Mouse (Mus musculus): Measurements from ENCODE around the gene Mad2l2.
"Not testable (repeated sequence)": the region's sequence is repeated elsewhere in the genome, so short reads cannot be mapped to it uniquely, and the experiment has no call there.

Mad2l2 gene

GRCm38 (mm10) chr4:148169586-148169985 lies 39.4 kb downstream of the Mad2l2 start:
- no peak for DNase-seq (ENCODE audit: low spot score)

- DNase-seq (ENCODE audit: low spot score): peak; percentile 36
These were observed 40.7 kb downstream of the Mad2l2 start for GRCm38 (mm10) chr4:148170842-148171241.

- DNase-seq (ENCODE audit: low spot score): no peak
These were observed 41.1 kb downstream of the Mad2l2 start for GRCm38 (mm10) chr4:148171261-148171660.

GRCm38 (mm10) chr4:148173811-148174494 lies 43.8 kb downstream of the Mad2l2 start:
- DNase-seq (ENCODE audit: low spot score): no peak

- DNase-seq (ENCODE audit: low spot score): no peak
These were observed 44.3 kb downstream of the Mad2l2 start for GRCm38 (mm10) chr4:148174495-148174862.

- DNase-seq (ENCODE audit: low spot score): not testable (repeated sequence)
These were observed 46.4 kb downstream of the Mad2l2 start for GRCm38 (mm10) chr4:148176603-148177002.

- no peak for DNase-seq (ENCODE audit: low spot score)
These were observed 47.5 kb downstream of the Mad2l2 start for GRCm38 (mm10) chr4:148177716-148178115.

- no peak for DNase-seq (ENCODE audit: low spot score)
These were observed 51.3 kb downstream of the Mad2l2 start for GRCm38 (mm10) chr4:148181483-148181882.

- DNase-seq (ENCODE audit: low spot score): no peak
These were observed 52.2 kb downstream of the Mad2l2 start for GRCm38 (mm10) chr4:148182363-148182762.

GRCm38 (mm10) chr4:148184564-148184963 lies 54.4 kb downstream of the Mad2l2 start:
- no peak for DNase-seq (ENCODE audit: low spot score)

- no peak for DNase-seq (ENCODE audit: low spot score)
These were observed 55.6 kb downstream of the Mad2l2 start for GRCm38 (mm10) chr4:148185819-148186218.

- DNase-seq (ENCODE audit: low spot score): not testable (repeated sequence)
These were observed 58.6 kb downstream of the Mad2l2 start for GRCm38 (mm10) chr4:148188767-148189166.

- DNase-seq (ENCODE audit: low spot score): no peak
These were observed 62.6 kb downstream of the Mad2l2 start for GRCm38 (mm10) chr4:148192707-148193245.

GRCm38 (mm10) chr4:148194400-148194799 lies 64.2 kb downstream of the Mad2l2 start:
- DNase-seq (ENCODE audit: low spot score): no peak

All from ovary, postnatal 14 days (tissue).